Mouse (Mus musculus): ENCODE measurements around the gene Cbr1. TPM values are rescaled to one million over a fixed set of nuclear protein-coding genes. Genes with fewer than 3 reads are reported as not detected.
"Not testable (repeated sequence)": the region's sequence is repeated elsewhere in the genome, so short reads cannot be mapped to it uniquely, and the experiment has no call there.

The Cbr1 gene
- total RNA-seq, 2 experiments from 2014 or later, result 4.8 to 6.6 TPM

DNA sequence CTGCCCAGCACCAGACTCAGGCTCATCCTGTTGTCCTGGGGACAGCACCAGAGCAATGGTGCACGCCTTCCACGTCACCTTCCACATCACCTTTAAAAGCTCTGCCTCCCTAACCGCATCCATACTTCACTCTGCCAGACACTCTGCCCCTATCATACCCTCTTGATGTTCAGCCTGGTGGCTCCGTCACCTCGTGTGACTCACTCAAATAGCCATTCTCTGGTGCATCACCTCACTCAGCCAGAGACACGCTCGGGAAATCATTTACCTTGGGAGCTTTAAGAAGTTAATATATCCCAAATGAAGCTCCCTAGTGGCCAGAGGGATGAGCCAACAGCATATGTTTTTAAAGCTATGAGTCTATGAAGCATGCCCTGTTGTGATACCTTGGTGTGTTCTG lies 8.8 kb upstream of the Cbr1 start:
- no peak for ATAC-seq (ENCODE audit: poor library complexity, severe bottlenecking)

DNA sequence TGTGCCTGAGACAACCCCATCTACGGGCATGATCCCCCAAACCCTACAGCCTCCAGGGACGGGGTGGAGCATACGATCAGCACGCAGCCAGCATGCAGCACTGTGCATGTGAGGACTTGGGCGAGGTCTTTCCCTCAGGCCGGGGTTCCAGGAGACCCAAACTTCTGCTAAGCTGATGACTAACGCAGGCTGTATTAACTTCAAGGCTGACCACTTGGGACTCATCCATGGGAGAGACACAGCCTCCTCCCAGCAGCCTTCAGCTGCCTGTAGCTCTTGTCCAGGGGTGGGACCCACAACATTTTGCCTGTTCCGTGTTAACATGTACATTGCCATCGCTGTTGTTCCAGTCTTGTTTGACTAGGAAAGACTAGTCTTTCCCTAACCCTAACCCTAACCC lies 8.1 kb upstream of the Cbr1 start:
- no peak for ATAC-seq (ENCODE audit: poor library complexity, severe bottlenecking)

GRCm38 (mm10) chr16:93599461-93599860 lies 6.2 kb upstream of the Cbr1 start:
- no peak for ATAC-seq (ENCODE audit: poor library complexity, severe bottlenecking)

- peak; percentile 86 for ATAC-seq (ENCODE audit: poor library complexity, severe bottlenecking)
Measured at GRCm38 (mm10) chr16:93603439-93604212, 2.0 kb upstream of the Cbr1 start, which contains the start of gene Setd4. TSS of gene Setd4 (minus strand) at chr16:93604063.

DNA sequence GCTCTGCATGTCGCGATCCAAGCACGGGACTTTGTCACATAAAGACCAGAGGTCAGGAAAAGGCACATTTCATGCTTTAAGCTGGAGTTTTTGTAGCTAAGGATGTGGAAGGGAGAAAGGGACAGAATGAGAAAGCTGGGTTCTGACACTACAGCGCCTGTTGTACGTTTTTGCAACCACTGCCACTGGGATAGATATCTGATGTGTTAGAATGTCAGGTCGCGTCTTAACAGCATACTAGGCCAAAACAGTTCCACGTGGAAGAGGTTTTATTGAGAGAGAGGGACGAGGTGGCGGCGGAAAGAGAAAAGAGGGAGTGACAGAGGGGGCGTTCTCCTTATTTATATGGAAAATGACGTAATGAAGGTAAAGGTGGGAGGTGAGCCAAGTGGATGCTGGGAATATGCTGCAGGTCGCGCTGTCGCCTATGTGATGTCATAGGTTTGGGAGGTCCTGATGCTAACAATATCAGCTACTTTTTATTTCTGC lies 1.1 kb upstream of the Cbr1 start:
- no peak for ATAC-seq (ENCODE audit: poor library complexity, severe bottlenecking)

GRCm38 (mm10) chr16:93606146-93606545 lies 493 bp downstream of the Cbr1 start:
- ATAC-seq (ENCODE audit: poor library complexity, severe bottlenecking), result no peak

- peak; percentile 42 for ATAC-seq (ENCODE audit: poor library complexity, severe bottlenecking)
Measured at GRCm38 (mm10) chr16:93607669-93608101, 2.0 kb downstream of the Cbr1 start.

DNA sequence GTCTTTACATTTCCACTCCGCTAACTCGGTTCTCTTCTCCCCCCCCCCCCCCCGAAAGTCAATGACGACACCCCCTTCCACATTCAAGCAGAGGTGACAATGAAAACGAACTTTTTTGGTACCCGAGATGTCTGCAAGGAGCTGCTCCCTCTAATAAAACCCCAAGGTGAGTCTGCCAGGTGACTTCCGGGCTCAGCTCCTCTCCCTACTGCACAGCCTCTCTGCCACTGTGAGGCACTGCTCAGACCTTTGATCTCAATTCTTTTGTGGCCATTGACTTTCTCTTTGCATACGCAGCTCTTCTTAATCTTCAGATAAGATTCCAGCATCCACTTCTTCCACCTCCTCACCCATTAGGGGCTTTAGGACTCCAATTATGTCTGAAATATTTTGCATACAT lies 3.1 kb downstream of the Cbr1 start:
- ATAC-seq (ENCODE audit: poor library complexity, severe bottlenecking), result no peak

DNA sequence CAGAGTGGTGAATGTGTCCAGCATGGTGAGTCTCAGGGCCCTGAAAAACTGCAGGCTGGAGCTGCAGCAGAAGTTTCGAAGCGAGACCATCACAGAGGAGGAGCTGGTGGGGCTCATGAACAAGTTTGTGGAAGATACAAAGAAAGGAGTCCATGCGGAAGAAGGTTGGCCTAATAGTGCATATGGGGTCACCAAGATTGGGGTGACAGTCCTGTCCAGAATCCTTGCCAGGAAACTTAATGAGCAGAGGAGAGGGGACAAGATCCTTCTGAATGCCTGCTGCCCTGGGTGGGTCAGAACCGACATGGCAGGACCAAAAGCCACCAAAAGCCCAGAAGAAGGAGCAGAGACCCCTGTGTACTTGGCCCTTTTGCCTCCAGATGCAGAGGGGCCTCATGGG lies 4.1 kb downstream of the Cbr1 start:
- no peak for ATAC-seq (ENCODE audit: poor library complexity, severe bottlenecking)

- ATAC-seq (ENCODE audit: poor library complexity, severe bottlenecking), result no peak
Measured at GRCm38 (mm10) chr16:93610961-93611360, 5.3 kb downstream of the Cbr1 start.

DNA sequence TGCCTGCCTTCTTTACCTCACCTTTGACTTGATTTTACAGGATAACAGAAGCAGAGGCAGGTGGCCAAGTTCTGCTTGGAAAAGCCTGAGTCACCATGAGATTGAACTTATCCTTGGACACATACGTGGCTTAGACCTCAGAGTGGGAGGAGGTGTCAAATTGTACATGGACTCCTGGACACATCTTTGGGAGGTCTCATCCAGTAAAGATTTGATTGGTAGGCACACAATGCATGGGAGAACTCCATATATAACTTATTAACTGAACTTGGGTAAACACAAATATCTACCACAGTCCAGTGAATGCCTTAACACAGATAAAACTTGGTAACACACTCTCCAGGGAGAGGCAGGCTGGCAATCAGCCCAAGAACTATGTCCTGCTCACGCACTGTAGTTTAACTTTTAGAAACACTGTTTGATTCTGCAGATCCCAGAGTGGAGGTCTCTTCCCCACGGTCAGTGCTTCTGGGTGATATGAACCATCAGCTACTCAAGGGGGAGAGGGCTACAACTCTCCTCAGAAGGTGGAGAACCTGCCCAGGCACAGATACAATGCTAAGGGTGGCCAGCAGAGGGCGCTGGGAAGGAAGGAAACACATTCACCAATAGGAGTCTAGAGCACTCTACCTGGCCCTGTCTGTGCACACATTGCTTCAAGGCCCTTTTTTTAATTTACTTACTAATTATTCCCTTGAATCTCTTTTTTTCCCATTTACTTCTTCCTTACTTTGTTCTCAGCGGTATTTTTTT lies 9.6 kb downstream of the Cbr1 start:
- ATAC-seq (ENCODE audit: poor library complexity, severe bottlenecking), result peak; percentile 93

GRCm38 (mm10) chr16:93623759-93624158 lies 18.1 kb downstream of the Cbr1 start:
- ATAC-seq (ENCODE audit: poor library complexity, severe bottlenecking), result not testable (repeated sequence)

GRCm38 (mm10) chr16:93624671-93625070 lies 19.0 kb downstream of the Cbr1 start:
- no peak for ATAC-seq (ENCODE audit: poor library complexity, severe bottlenecking)

DNA sequence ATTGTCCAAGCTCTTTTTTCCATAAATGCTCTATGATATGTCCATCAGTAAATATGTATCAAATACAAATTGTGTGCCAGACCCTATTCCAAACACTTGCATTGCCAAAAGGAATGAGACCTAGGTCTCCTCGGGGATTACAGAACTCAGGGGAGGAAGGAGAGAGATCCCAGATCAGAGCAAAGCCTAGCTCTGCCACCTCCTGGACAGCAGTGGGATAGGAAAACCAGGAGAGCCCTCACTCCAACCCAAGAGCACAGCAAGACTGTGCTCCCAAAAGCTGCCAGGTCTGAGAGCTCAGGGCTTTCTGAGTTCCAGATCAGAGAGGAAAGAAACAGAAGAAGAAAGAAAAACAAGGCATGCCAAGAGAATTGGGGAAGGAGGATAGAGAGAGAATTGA lies 21.1 kb downstream of the Cbr1 start:
- ATAC-seq (ENCODE audit: poor library complexity, severe bottlenecking), result 0 out of 2 replicates have a peak, but pooled peaks have one; percentile 30

DNA sequence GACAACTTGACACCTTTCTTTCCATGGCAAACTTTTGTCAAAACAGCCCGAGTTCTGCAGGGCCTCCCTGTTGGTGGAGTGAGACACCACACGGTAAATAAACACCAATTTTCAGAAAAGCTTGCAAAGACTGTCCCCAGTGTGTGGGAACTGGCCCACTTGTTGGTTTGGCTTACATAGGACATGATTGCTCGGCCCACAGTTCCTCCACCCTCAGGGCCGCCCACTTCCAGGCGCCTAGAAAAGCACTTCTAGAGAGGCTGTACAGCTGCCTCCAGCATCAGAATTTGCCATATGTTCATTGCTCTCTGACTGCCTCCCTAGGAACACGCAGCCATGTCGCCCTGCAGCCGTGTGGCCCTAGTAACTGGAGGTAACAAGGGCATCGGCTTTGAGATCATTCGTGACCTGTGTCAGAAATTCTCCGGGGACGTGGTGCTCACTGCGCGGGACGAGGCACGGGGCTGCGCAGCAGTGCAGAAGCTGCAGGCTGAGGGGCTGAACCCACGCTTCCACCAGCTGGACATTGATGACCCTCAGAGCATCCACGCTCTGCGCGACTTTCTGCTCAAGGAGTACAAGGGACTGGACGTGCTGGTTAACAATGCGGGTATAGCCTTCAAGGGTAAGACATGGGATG lies 22.2 kb downstream of the Cbr1 start, which contains the start of gene Gm5678:
TSS of gene Gm5678 (plus strand) at position 337 of the 640 bp plus-strand sequence.
- no peak for ATAC-seq (ENCODE audit: poor library complexity, severe bottlenecking)

DNA sequence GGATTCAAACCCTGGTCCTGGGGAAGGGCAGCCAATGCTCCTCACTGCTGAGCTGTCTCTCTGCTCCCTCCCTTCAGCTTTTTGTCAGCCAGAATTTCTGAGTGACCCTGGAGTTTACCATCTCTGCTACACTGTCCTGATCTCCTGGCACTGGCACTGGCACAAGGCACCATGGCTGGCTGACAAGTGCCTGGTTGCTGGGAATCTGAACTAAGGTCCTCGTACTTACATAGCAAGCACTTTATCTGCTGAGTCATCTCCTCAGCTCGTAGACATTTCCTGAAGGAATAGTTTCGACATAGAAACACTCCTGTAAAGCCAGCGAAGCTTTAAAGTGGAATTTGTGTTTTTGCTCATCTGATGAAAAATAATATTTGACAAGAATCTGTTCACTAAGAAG lies 38.4 kb downstream of the Cbr1 start:
- no peak for ATAC-seq (ENCODE audit: poor library complexity, severe bottlenecking)

DNA sequence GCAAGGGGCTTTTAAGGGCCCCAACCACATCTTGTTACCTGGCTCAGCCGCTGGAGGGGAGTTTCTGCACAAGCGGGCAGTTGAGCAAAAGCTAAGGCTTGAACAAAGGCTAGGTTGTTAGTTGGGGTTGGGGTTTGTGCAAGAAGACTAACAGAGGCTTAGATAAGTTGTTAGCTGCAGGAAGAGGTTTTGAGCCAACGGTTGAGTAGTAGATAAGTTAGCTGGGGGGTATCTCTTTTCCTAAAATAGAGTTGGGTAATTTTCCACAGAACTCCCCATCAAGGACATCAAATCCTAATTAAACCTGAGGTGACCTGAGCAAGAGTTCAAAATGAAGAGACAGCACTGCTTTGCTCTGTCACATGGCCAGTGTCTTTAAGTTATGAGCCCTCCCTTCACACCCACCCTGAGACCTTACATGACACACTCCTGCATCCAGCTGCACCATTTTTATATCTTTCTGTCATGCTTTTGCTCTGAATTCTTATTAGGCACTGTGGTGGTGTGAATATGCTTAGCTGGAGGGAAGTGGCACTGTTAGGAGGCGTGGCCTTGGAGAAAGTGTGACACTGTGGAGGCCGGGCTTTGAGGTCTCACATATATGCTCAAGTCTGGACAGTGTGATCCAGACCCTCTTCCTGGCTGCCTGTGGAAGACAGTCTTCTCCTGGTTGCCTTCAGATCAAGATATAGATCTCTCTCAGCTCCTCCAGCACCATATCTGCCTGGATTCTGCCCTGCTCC lies 43.0 kb downstream of the Cbr1 start:
- peak; percentile 73 for ATAC-seq (ENCODE audit: poor library complexity, severe bottlenecking)
